Comparison of ENCODE assay signal across 8 mouse cellular contexts in the genomic region with DNA sequence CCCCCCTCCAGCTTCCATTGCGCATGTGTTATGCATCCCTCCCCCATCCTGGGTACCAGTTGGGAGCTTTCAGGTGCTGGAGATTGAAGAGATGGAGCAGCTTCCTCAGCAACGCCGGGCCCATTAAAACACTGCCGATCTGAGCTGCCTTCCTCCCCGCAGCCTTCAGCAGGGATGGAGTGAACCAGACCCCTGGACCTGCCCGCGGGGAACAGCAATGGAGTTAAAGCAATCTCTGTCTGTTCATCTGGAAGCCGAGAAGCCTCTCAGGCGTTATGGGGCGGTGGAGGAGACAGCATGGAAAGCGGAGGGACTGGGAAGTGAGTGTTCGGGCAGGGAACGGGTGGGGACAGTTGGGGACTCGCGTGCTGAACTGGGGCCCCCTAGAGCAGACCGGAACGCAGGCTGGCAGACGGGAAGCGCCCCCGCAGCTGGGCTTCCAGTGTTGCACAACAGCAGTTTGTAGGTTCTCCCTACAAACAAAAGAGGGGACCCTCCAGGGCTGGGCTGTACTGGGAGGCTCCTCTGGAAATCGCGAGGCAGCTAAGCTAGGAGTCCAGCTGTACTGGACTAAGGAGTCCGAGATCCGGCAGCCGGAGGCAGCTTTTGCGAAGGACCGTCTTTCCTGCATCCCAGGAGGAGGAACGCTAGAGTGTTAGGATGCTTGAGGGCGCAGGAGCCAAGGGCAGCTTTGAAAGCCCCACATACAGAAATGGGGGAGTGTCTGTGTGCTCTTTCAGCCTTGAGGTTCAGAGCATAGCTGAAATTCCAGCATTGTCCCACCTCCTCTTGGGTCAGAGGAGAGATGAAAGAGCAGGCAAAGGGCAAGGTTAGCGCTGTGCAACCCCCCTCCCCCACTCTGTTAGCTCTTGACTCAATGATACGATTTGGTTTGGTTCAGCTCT. TPM values are rescaled to one million over a fixed set of nuclear protein-coding genes. Genes with fewer than 3 reads are reported as not detected.
A peak's percentile ranks its signal among the peaks of the same experiment; 100 is the strongest.
DNase-seq lines count a peak whose midpoint lies in the region; ATAC-seq and TF ChIP-seq lines count a peak whose summit lies in the region.

A gene (plus strand): TSS at position 31 of the 905 bp plus-strand sequence.
A gene (minus strand): TSS at position 315 of the 905 bp plus-strand sequence.

- peaks cover 13% of the 10 kb centered on the region for H3K27me3 ChIP-seq in erythroblast, embryonic 14.5 days (ENCODE audit: control insufficient read depth)
- no peaks in the 10 kb centered on the region for H3K27me3 ChIP-seq in cerebellum, adult 2 months (ENCODE audit: control insufficient read depth, insufficient read depth, low read length)
- H3K27me3 ChIP-seq in kidney, postnatal 0 days (ENCODE audit: insufficient read depth, low read length), result no peaks in the 10 kb centered on the region

- no peaks in the 10 kb centered on the region for H3K4me1 ChIP-seq in erythroblast, embryonic 14.5 days (ENCODE audit: control insufficient read depth)
- H3K4me1 ChIP-seq in cerebellum, adult 2 months (ENCODE audit: control insufficient read depth, insufficient read depth, low read length), result peaks cover 5% of the 10 kb centered on the region; the same call in 1 of the 2 replicates
- H3K4me1 ChIP-seq in kidney, postnatal 0 days (replicated peaks; ENCODE audit: insufficient read depth, low read length), result no peaks in the 10 kb centered on the region

- peak; percentile 76 to 79 for DNase-seq in cerebellum, adult 2 months
- DNase-seq in forelimb bud, embryonic 11.5 days (ENCODE audit: low read depth, low spot score), result peak; percentile 40
- DNase-seq in kidney, postnatal 0 days (ENCODE audit: low spot score), result peak; percentile 62
- DNase-seq in liver, result peak; percentile 21
- peak; percentile 62 for DNase-seq in retina, embryonic 14.5 days (ENCODE audit: low spot score)
- no peak for DNase-seq in thymus, postnatal 25 days

- H3K27ac ChIP-seq in cerebellum, adult 2 months (ENCODE audit: insufficient read depth, low read length), result peak within 1 kb of the TSS; percentile 68
- no peak within 1 kb of the TSS for H3K27ac ChIP-seq in kidney, postnatal 0 days

- no peak for TF ChIP-seq CTCF in cerebellum, adult 2 months (IDR thresholded peaks at IDR 0.05; ENCODE audit: borderline replicate concordance, insufficient read depth, low read depth, low read length)
- TF ChIP-seq CTCF in kidney, postnatal 0 days (IDR thresholded peaks at IDR 0.05; ENCODE audit: low read depth), result no peak

- no peaks in the 10 kb centered on the region for H3K9me3 ChIP-seq in erythroblast, embryonic 14.5 days (ENCODE audit: control insufficient read depth, low read length)
- H3K9me3 ChIP-seq in kidney, postnatal 0 days (replicated peaks; ENCODE audit: low read length), result no peaks in the 10 kb centered on the region

- no peak for ATAC-seq in erythroblast, adult 5-6 weeks (replicated peaks; ENCODE audit: low FRiP score, poor library complexity, severe bottlenecking)
- peak; percentile 52 for ATAC-seq in kidney, postnatal 0 days (replicated peaks; ENCODE audit: low FRiP score, low read depth)

- H3K36me3 ChIP-seq in erythroblast, embryonic 14.5 days (ENCODE audit: control insufficient read depth), result no peaks in the 10 kb centered on the region
- no peaks in the 10 kb centered on the region for H3K36me3 ChIP-seq in kidney, postnatal 0 days (ENCODE audit: insufficient read depth, low read length)

- under 1% methylated on average over 31 of the region's 31 CpGs for WGBS in cerebellum, adult 2 months
- WGBS in kidney, postnatal 0 days, result under 1% methylated on average over 31 of the region's 31 CpGs

- peak within 1 kb of the TSS; percentile 12 for H3K4me3 ChIP-seq in erythroblast, embryonic 14.5 days (replicated peaks)
- peak within 1 kb of the TSS; percentile 75 for H3K4me3 ChIP-seq in cerebellum, adult 2 months (replicated peaks; ENCODE audit: insufficient read depth, low read depth, low read length)
- peak within 1 kb of the TSS; percentile 38 for H3K4me3 ChIP-seq in kidney, postnatal 0 days (replicated peaks; ENCODE audit: low read depth, low read length)

- peak within 1 kb of the TSS; percentile 81 for H3K4me2 ChIP-seq in kidney, postnatal 0 days (ENCODE audit: low read length)

- 0 out of 2 replicates have a peak within 1 kb of the TSS, but pooled peaks have one; percentile 27 for H3K9ac ChIP-seq in kidney, postnatal 0 days (ENCODE audit: low read depth, low read length)

- peak; percentile 76; the same call in 1 of the 2 replicates for TF ChIP-seq POLR2A in cerebellum, adult 2 months (IDR thresholded peaks at IDR 0.05; ENCODE audit: borderline replicate concordance, insufficient read depth, low read length)

RNA-seq across cellular contexts. Expression of the first gene that starts in this region (rescaled TPM):
- not detected in 2 replicates for polyA plus RNA-seq in erythroblast, embryonic 14.5 days (2012)
- total RNA-seq in erythroblast, adult 5-6 weeks (2015; ENCODE audit: low replicate concordance), result not detected in 2 replicates
- not detected in 2 replicates for total RNA-seq in erythroblast, adult 5-6 weeks (2017; ENCODE audit: low replicate concordance)
- 154 and 162 TPM in 2 replicates for polyA plus RNA-seq in cerebellum, adult 2 months (2012; rRNA removed)
- polyA plus RNA-seq in kidney, postnatal 0 days (2015; fragmentation: Nextera tagmentation; extraction: Ambion mirVana), result 0.84 and 1.1 TPM in 2 replicates

RNA-seq across cellular contexts. Expression of the second gene that starts in this region (rescaled TPM):
- not detected in 2 replicates for polyA plus RNA-seq in erythroblast, embryonic 14.5 days (2012)
- total RNA-seq in erythroblast, adult 5-6 weeks (2015; ENCODE audit: low replicate concordance), result not detected in 2 replicates
- 0.98 TPM in 1 of 2 replicates, not detected in the other for total RNA-seq in erythroblast, adult 5-6 weeks (2017; ENCODE audit: low replicate concordance)
- polyA plus RNA-seq in cerebellum, adult 2 months (2012; rRNA removed), result 0.70 and 1.1 TPM in 2 replicates
- 0.22 TPM in 1 of 2 replicates, not detected in the other for polyA plus RNA-seq in kidney, postnatal 0 days (2015; fragmentation: Nextera tagmentation; extraction: Ambion mirVana)

Comparison
In these comparisons a context has a peak if more than half of its experiments do, and no peak if none do; other contexts are left out.
1. RNA of the first gene that starts in this region (polyA plus RNA-seq): 154 to 162 TPM in cerebellum, adult 2 months; 0.84 to 1.1 TPM in kidney, postnatal 0 days and not detected in erythroblast, embryonic 14.5 days; every median in the first group is over 10 times any median in the second.
2. H3K4me3 ChIP-seq: peak in every context shown above with its lines; median percentile 75 in cerebellum, adult 2 months; 38 in kidney, postnatal 0 days; 12 in erythroblast, embryonic 14.5 days.